Mouse (Mus musculus) hindbrain, postnatal 0 days (tissue): ENCODE data around the gene Mpp6. TPM values are rescaled to one million over a fixed set of nuclear protein-coding genes. Genes with fewer than 3 reads are reported as not detected.

Experiments used
- ATAC-seq: fragments of 200-750 bp; cut with Nextera tagmentation; 2 replicates; pipeline ENCODE4 v1.8.0; 2017; ENCODE audit warnings: mild to moderate bottlenecking, moderate TSS enrichment, moderate library complexity
- DNase-seq: peaks from one replicate; pipeline ENCODE4 v3.0.0-alpha.2; 2015; ENCODE audit warnings: low spot score
- H3K27ac ChIP-seq: fragments of 300-500 bp; sonication (generic); 2 replicates; pipeline ENCODE4 v1.5.1; 2014; ENCODE audit warnings: mild to moderate bottlenecking
- H3K27me3 ChIP-seq: fragments of 300-500 bp; sonication (generic); 2 replicates; pipeline ENCODE4 v1.6.1; 2014; ENCODE audit warnings: low read length, mixed read lengths; ENCODE audit not compliant: insufficient read depth
- H3K36me3 ChIP-seq: fragments of 300-500 bp; sonication (generic); 2 replicates; pipeline ENCODE4 v1.6.1; 2014; ENCODE audit warnings: low read length, mixed read lengths; ENCODE audit not compliant: insufficient read depth
- H3K4me1 ChIP-seq: fragments of 300-500 bp; sonication (generic); 2 replicates; pipeline ENCODE4 v1.6.1; 2014; ENCODE audit warnings: antibody characterized with exemption, low read length, mixed read lengths; ENCODE audit not compliant: insufficient read depth
- H3K4me2 ChIP-seq: fragments of 300-500 bp; sonication (generic); 2 replicates; pipeline ENCODE4 v1.6.1; 2014; ENCODE audit warnings: low read depth, mild to moderate bottlenecking, low read length, moderate library complexity, mixed read lengths
- H3K4me3 ChIP-seq: fragments of 300-500 bp; sonication (generic); 2 replicates; pipeline ENCODE4 v1.5.1; 2014; ENCODE audit warnings: low read length
- H3K9ac ChIP-seq: fragments of 300-500 bp; sonication (generic); replicated peaks from 2 replicates; pipeline ENCODE4 v1.6.1; 2014; ENCODE audit warnings: mild to moderate bottlenecking, low read length, moderate library complexity, mixed read lengths
- H3K9me3 ChIP-seq: fragments of 300-500 bp; sonication (generic); 2 replicates; pipeline ENCODE4 v1.6.1; 2016; ENCODE audit warnings: low read length, mixed read lengths
- CTCF ChIP-seq: IDR thresholded peaks from 2 replicates; pipeline ENCODE4 v1.5.1; 2016; ENCODE audit warnings: antibody characterized with exemption, control low read depth, low read depth
- WGBS: fragments of 180-500 bp; shearing (Covaris S2); extraction: QIAGEN DNeasy Blood & Tissue Kit; methylation state at CpG from one replicate; pipeline ENCODE4 v1.1.7; 2014; 5-methylcytosine and 5-hydroxymethylcytosine counted together
- polyA plus RNA-seq: library from polyadenylated mRNA; unstranded; fragments of >200 nt; fragmentation: Nextera tagmentation; extraction: Ambion mirVana; gene quantifications from 2 replicates; pipeline ENCODE4 v1.2.1, GENCODE M21; 2015
- total RNA-seq: library from RNA; depleted of rRNA; stranded (reverse); fragments of >200 nt; gene quantifications from 2 replicates; pipeline ENCODE4 v1.2.3, GENCODE M21; 2014

The Mpp6 gene
- total and polyA plus RNA-seq, 2 experiments from 2014 or later, result 55.6 to 64.1 TPM

- Histone ChIP-seq H3K4me1 (no peaks in the 10 kb centered on the region), H3K9me3 (no peaks in the 10 kb centered on the region), H3K27ac (no peak overlapping the region), H3K4me3 (no peak overlapping the region), H3K4me2 (no peak overlapping the region), H3K9ac (no peak overlapping the region), H3K36me3 (no peaks in the 10 kb centered on the region), H3K27me3 (no peaks in the 10 kb centered on the region)
- DNase-seq (no peak), ATAC-seq (no peak)
- no peak for TF ChIP-seq CTCF
Measured at GRCm38 (mm10) chr6:50146158-50146557, 36.1 kb downstream of the Mpp6 start.

- no peak overlapping the region for H3K27ac ChIP-seq
- no peak for TF ChIP-seq CTCF
- H3K4me2 ChIP-seq, result no peak overlapping the region
- DNase-seq (no peak), ATAC-seq (no peak)
- H3K27me3 ChIP-seq, result no peaks in the 10 kb centered on the region
- 87% methylated on average over 4 of the region's 4 CpGs for WGBS
- no peaks in the 10 kb centered on the region for H3K9me3 ChIP-seq
- no peak overlapping the region for H3K9ac ChIP-seq
- no peaks in the 10 kb centered on the region for H3K4me1 ChIP-seq
- no peaks in the 10 kb centered on the region for H3K36me3 ChIP-seq
- no peak overlapping the region for H3K4me3 ChIP-seq
Measured at GRCm38 (mm10) chr6:50149378-50149777, 39.3 kb downstream of the Mpp6 start.

GRCm38 (mm10) chr6:50159842-50160241, 49.8 kb downstream of the Mpp6 start:
- no peak overlapping the region for H3K4me3 ChIP-seq
- TF ChIP-seq CTCF, result no peak
- no peak overlapping the region for H3K9ac ChIP-seq
- DNase-seq (no peak), ATAC-seq (no peak)
- no peaks in the 10 kb centered on the region for H3K4me1 ChIP-seq
- 74% methylated on average over 6 of the region's 6 CpGs for WGBS
- H3K27ac ChIP-seq, result no peak overlapping the region
- H3K27me3 ChIP-seq, result no peaks in the 10 kb centered on the region
- no peak overlapping the region for H3K4me2 ChIP-seq
- H3K9me3 ChIP-seq, result no peaks in the 10 kb centered on the region
- H3K36me3 ChIP-seq, result no peaks in the 10 kb centered on the region

- no peaks in the 10 kb centered on the region for H3K4me1 ChIP-seq
- ATAC-seq (no peak), DNase-seq (no peak)
- WGBS, result 90% methylated on average over 3 of the region's 3 CpGs
- no peaks in the 10 kb centered on the region for H3K9me3 ChIP-seq
- H3K9ac ChIP-seq, result no peak overlapping the region
- H3K4me3 ChIP-seq, result no peak overlapping the region
- H3K27ac ChIP-seq, result no peak overlapping the region
- H3K36me3 ChIP-seq, result no peaks in the 10 kb centered on the region
- no peaks in the 10 kb centered on the region for H3K27me3 ChIP-seq
- TF ChIP-seq CTCF, result no peak
- no peak overlapping the region for H3K4me2 ChIP-seq
Measured at GRCm38 (mm10) chr6:50163013-50163412, 53.0 kb downstream of the Mpp6 start.

- no peak overlapping the region for H3K9ac ChIP-seq
- ATAC-seq (no peak), DNase-seq (no peak)
- no peak overlapping the region for H3K27ac ChIP-seq
- H3K4me1 ChIP-seq, result no peaks in the 10 kb centered on the region
- no peaks in the 10 kb centered on the region for H3K27me3 ChIP-seq
- no peak for TF ChIP-seq CTCF
- H3K9me3 ChIP-seq, result no peaks in the 10 kb centered on the region
- no peak overlapping the region for H3K4me3 ChIP-seq
- 0 out of 2 replicates have a peak, but pooled peaks cover 4% of the 10 kb centered on the region for H3K36me3 ChIP-seq
- WGBS, result 89% methylated on average over 4 of the region's 4 CpGs
- no peak overlapping the region for H3K4me2 ChIP-seq
Measured at GRCm38 (mm10) chr6:50168821-50169220, 58.8 kb downstream of the Mpp6 start.

- Histone ChIP-seq H3K4me1 (no peaks in the 10 kb centered on the region), H3K27me3 (no peaks in the 10 kb centered on the region), H3K4me2 (no peak overlapping the region), H3K36me3 (0 out of 2 replicates have a peak, but pooled peaks cover 4% of the 10 kb centered on the region), H3K4me3 (no peak overlapping the region), H3K9ac (no peak overlapping the region), H3K9me3 (no peaks in the 10 kb centered on the region), H3K27ac (no peak overlapping the region)
- DNase-seq (peak; percentile 44), ATAC-seq (0 out of 2 replicates have a peak, but pooled peaks have one; percentile 51)
- TF ChIP-seq CTCF, result no peak
Measured at GRCm38 (mm10) chr6:50169771-50170170, 59.7 kb downstream of the Mpp6 start.

GRCm38 (mm10) chr6:50175736-50176135, 65.7 kb downstream of the Mpp6 start:
- DNase-seq (no peak), ATAC-seq (no peak)
- Histone ChIP-seq H3K27ac (no peak overlapping the region), H3K36me3 (0 out of 2 replicates have a peak, but pooled peaks cover 1% of the 10 kb centered on the region), H3K4me3 (no peak overlapping the region), H3K4me2 (no peak overlapping the region), H3K9me3 (no peaks in the 10 kb centered on the region), H3K4me1 (no peaks in the 10 kb centered on the region), H3K9ac (no peak overlapping the region), H3K27me3 (no peaks in the 10 kb centered on the region)
- no peak for TF ChIP-seq CTCF
- 96% methylated on average over 1 of the region's 1 CpGs for WGBS
